Mouse (Mus musculus) spleen, adult 2 months (tissue): ENCODE results near the gene Abca13. TPM values are rescaled to one million over a fixed set of nuclear protein-coding genes. Genes with fewer than 3 reads are reported as not detected.

Experiments used
- DNase-seq, 2 experiments: peaks; one replicate each; pipeline versions ENCODE4 v3.0.0 to v3.0.0-alpha.2; 2012 to 2021; ENCODE audit warnings: low spot score in 2 of 2, low read depth in 1 of 2
- H3K27ac ChIP-seq: fragments of 200-500 bp; 2 replicates; pipeline ENCODE4 v1.5.1; 2012; ENCODE audit warnings: low read length, inconsistent platforms; ENCODE audit not compliant: insufficient read depth
- H3K27me3 ChIP-seq: fragments of 200-500 bp; 2 replicates; pipeline ENCODE4 v1.6.1; 2012; ENCODE audit warnings: mild to moderate bottlenecking, moderate library complexity, low read length, inconsistent platforms; ENCODE audit not compliant: control insufficient read depth, insufficient read depth
- H3K36me3 ChIP-seq: fragments of 200-500 bp; 2 replicates; pipeline ENCODE4 v1.6.1; 2012; ENCODE audit warnings: mild to moderate bottlenecking, low read length, inconsistent platforms; ENCODE audit not compliant: control insufficient read depth, insufficient read depth
- H3K4me1 ChIP-seq: fragments of 200-500 bp; 2 replicates; pipeline ENCODE4 v1.6.1; 2011; ENCODE audit warnings: inconsistent platforms; ENCODE audit not compliant: control insufficient read depth, insufficient read depth, insufficient read length
- H3K4me3 ChIP-seq: fragments of 200-500 bp; 2 replicates; pipeline ENCODE4 v1.5.1; 2011; ENCODE audit warnings: mild to moderate bottlenecking, inconsistent platforms; ENCODE audit not compliant: insufficient read depth, insufficient read length; ENCODE audit errors: extremely low read depth
- CTCF ChIP-seq: fragments of 200-500 bp; IDR thresholded peaks from 2 replicates; pipeline ENCODE4 v1.5.1; 2011; ENCODE audit warnings: mild to moderate bottlenecking, inconsistent platforms; ENCODE audit not compliant: insufficient read depth, insufficient read length, insufficient replicate concordance; ENCODE audit errors: extremely low read depth
- POLR2A ChIP-seq: fragments of 200-500 bp; IDR thresholded peaks from 2 replicates; pipeline ENCODE4 v1.6.1; 2011; ENCODE audit warnings: low read depth, low read length, inconsistent platforms
- WGBS: fragments of 180-500 bp; shearing (Covaris S2); methylation state at CpG from one replicate; pipeline ENCODE4 v1.1.7; 2018; 5-methylcytosine and 5-hydroxymethylcytosine counted together
- polyA plus RNA-seq: library from polyadenylated mRNA; depleted of rRNA; stranded (reverse); fragments of >200 nt; gene quantifications from 2 replicates; pipeline ENCODE4 v1.2.3, GENCODE M21; 2012

The Abca13 gene
- polyA plus RNA-seq, 1 experiment, result 0.05 TPM

GRCm38 (mm10) chr11:9608249-9608648, 416.5 kb downstream of the Abca13 start:
- no peak overlapping the region for H3K4me3 ChIP-seq
- no peak for DNase-seq
- no peaks in the 10 kb centered on the region for H3K36me3 ChIP-seq
- TF ChIP-seq POLR2A, result no peak
- no peak for TF ChIP-seq CTCF
- H3K27me3 ChIP-seq, result no peaks in the 10 kb centered on the region
- H3K4me1 ChIP-seq, result no peaks in the 10 kb centered on the region
- H3K27ac ChIP-seq, result no peak overlapping the region

DNA sequence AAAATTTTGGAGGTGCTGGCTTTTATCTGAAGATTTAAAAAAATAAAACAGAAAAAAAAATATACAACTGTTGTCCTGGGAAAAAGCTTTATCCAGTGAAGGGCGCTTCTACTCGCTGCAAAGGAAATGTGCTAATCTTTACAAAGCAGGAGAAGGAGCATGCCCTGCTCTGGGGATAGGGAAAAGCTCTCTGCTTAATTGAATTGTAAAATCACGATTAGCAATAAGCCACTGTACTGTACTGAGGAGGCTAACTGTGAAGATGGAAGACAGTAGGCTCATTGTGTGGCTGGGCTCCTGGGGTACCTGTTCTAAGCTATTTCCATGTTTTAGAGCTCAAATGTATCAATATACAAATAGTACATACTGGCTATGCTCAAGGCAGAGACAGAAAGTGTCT, 417.3 kb downstream of the Abca13 start:
- H3K27me3 ChIP-seq, result no peaks in the 10 kb centered on the region
- no peak overlapping the region for H3K4me3 ChIP-seq
- H3K36me3 ChIP-seq, result no peaks in the 10 kb centered on the region
- H3K27ac ChIP-seq, result no peak overlapping the region
- DNase-seq, result no peak
- TF ChIP-seq POLR2A (no peak), CTCF (no peak)
- WGBS, result 80% methylated on average over 3 of the region's 3 CpGs
- H3K4me1 ChIP-seq, result no peaks in the 10 kb centered on the region

GRCm38 (mm10) chr11:9616133-9616532, 424.4 kb downstream of the Abca13 start:
- TF ChIP-seq CTCF, result no peak
- no peak for TF ChIP-seq POLR2A
- Histone ChIP-seq H3K4me3 (no peak overlapping the region), H3K36me3 (no peaks in the 10 kb centered on the region), H3K4me1 (no peaks in the 10 kb centered on the region), H3K27me3 (no peaks in the 10 kb centered on the region), H3K27ac (no peak overlapping the region)
- DNase-seq, result no peak
- 47% methylated on average over 2 of the region's 2 CpGs for WGBS

- Histone ChIP-seq H3K27ac (no peak overlapping the region), H3K36me3 (no peaks in the 10 kb centered on the region), H3K4me1 (no peaks in the 10 kb centered on the region), H3K4me3 (no peak overlapping the region), H3K27me3 (no peaks in the 10 kb centered on the region)
- TF ChIP-seq CTCF (no peak), POLR2A (no peak)
- no peak for DNase-seq
- WGBS, result 79% methylated on average over 1 of the region's 1 CpGs
These were observed 424.9 kb downstream of the Abca13 start for GRCm38 (mm10) chr11:9616665-9617064.

DNA sequence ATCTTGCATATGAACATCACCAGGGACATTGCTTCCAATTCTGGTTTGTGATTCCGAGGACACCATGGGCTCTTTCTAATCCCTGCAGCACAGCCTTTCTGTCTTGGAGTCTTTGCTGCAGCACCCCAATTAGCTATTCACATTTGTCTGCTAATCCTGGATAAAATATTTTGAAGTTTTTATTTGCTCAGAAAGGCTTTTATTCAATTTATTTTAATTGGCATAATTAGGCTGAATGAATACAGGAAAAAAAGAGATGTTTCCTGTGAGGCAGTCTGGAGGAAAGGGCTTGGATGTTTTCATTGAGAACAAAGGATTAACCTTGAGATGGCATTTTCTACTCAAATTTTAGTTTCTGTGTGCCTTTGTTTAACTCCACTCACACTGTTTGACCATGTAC, 428.2 kb downstream of the Abca13 start:
- no peak overlapping the region for H3K27ac ChIP-seq
- H3K4me3 ChIP-seq, result no peak overlapping the region
- no peak for TF ChIP-seq CTCF
- no peak for TF ChIP-seq POLR2A
- DNase-seq, result no peak
- H3K4me1 ChIP-seq, result no peaks in the 10 kb centered on the region
- H3K36me3 ChIP-seq, result no peaks in the 10 kb centered on the region
- WGBS, result 69% methylated on average over 1 of the region's 1 CpGs
- no peaks in the 10 kb centered on the region for H3K27me3 ChIP-seq

- Histone ChIP-seq H3K27me3 (no peaks in the 10 kb centered on the region), H3K36me3 (no peaks in the 10 kb centered on the region), H3K27ac (no peak overlapping the region), H3K4me3 (no peak overlapping the region), H3K4me1 (no peaks in the 10 kb centered on the region)
- DNase-seq, result no peak
- TF ChIP-seq CTCF (no peak), POLR2A (no peak)
- 73% methylated on average over 2 of the region's 2 CpGs for WGBS
These were observed 431.1 kb downstream of the Abca13 start for GRCm38 (mm10) chr11:9622888-9623287.

- Histone ChIP-seq H3K4me1 (no peaks in the 10 kb centered on the region), H3K4me3 (no peak overlapping the region), H3K27me3 (no peaks in the 10 kb centered on the region), H3K36me3 (no peaks in the 10 kb centered on the region), H3K27ac (no peak overlapping the region)
- 70% methylated on average over 1 of the region's 1 CpGs for WGBS
- no peak for TF ChIP-seq POLR2A
- no peak for DNase-seq
These were observed 433.0 kb downstream of the Abca13 start for GRCm38 (mm10) chr11:9624753-9625152.
